Mouse (Mus musculus) liver, embryonic 14.5 days (tissue): ENCODE data around the gene Shld1.

Experiments used
- CTCF ChIP-seq: IDR thresholded peaks from 2 replicates; pipeline ENCODE4 v1.5.1; 2016; ENCODE audit warnings: antibody characterized with exemption, low read depth, control low read depth
- EP300 ChIP-seq: IDR thresholded peaks from 2 replicates; pipeline ENCODE4 v1.6.1; 2016; ENCODE audit warnings: antibody characterized with exemption, low read depth

- no peak for TF ChIP-seq EP300
- peak; percentile 92 for TF ChIP-seq CTCF
These were observed 29.4 kb downstream of the Shld1 start for GRCm38 (mm10) chr2:132716154-132716553.
